Mouse (Mus musculus): Measurements from ENCODE around the gene Erlec1. TPM values are rescaled to one million over a fixed set of nuclear protein-coding genes. Genes with fewer than 3 reads are reported as not detected.

Erlec1 gene
- polyA plus RNA-seq, 1 experiment from 2014 or later, result 13.2 TPM

DNA sequence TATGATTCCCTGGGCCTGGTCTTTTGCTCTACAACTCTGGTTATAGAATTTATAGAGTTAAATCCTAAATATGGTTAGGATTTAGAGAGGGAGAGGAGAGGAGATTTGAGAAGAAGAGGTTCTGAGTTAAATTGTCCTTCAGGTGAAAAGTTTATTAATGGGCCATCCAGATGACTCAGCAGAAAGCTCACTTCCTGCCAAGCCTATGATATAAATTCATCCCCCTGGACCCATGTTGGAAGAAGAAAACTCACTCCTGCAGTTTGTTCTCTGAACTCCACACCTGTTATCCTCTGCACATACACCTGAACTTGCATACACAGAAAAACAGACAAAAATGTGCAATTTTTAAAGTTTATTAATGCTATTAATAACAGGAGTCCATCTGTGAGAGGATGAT is 54.8 kb downstream of the Erlec1 start:
- Histone ChIP-seq H3K27ac (ENCODE audit: low read depth, low read length) (no peak overlapping the region), H3K4me2 (replicated peaks; ENCODE audit: low read depth, low read length) (no peak overlapping the region), H3K9ac (ENCODE audit: low read depth, low read length) (no peak overlapping the region), H3K27me3 (ENCODE audit: control insufficient read depth, insufficient read depth, low read length) (no peaks in the 10 kb centered on the region), H3K9me3 (ENCODE audit: control insufficient read depth, low read length) (no peaks in the 10 kb centered on the region), H3K36me3 (ENCODE audit: control insufficient read depth, insufficient read depth, low read length) (no peaks in the 10 kb centered on the region), H3K4me3 (ENCODE audit: low read depth, low read length) (no peak overlapping the region), H3K4me1 (replicated peaks; ENCODE audit: control insufficient read depth, insufficient read depth, low read length) (no peaks in the 10 kb centered on the region)
- ATAC-seq (ENCODE audit: low FRiP score) (no peak), DNase-seq (ENCODE audit: low spot score) (no peak)

DNA sequence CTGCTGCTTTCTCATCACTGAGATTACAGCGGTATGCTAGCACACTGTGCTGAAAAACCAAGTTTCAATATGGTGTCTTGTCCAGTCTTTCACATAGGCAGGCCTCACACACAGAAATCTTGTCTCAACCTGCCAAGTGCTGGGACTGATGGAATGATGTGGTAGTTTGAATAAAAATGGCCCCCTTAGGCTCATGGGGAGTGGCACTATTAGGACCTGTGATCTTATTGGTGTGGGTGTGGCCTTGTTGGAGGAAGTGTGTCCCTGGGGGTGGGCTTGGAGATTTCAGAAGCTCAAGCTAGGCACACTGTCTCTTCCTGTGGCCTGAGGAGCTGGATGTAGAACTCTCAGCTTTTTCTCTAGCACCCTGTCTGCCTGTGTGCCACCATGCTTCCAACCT is 57.9 kb downstream of the Erlec1 start:
- no peak overlapping the region for H3K9ac ChIP-seq (ENCODE audit: low read depth, low read length)
- 78% methylated on average over 1 of the region's 1 CpGs for WGBS
- H3K4me3 ChIP-seq (ENCODE audit: low read depth, low read length), result no peak overlapping the region
- no peaks in the 10 kb centered on the region for H3K27me3 ChIP-seq (ENCODE audit: control insufficient read depth, insufficient read depth, low read length)
- DNase-seq (ENCODE audit: low spot score) (no peak), ATAC-seq (ENCODE audit: low FRiP score) (no peak)
- H3K27ac ChIP-seq (ENCODE audit: low read depth, low read length), result no peak overlapping the region
- H3K36me3 ChIP-seq (ENCODE audit: control insufficient read depth, insufficient read depth, low read length), result no peaks in the 10 kb centered on the region
- H3K9me3 ChIP-seq (ENCODE audit: control insufficient read depth, low read length), result no peaks in the 10 kb centered on the region
- no peaks in the 10 kb centered on the region for H3K4me1 ChIP-seq (replicated peaks; ENCODE audit: control insufficient read depth, insufficient read depth, low read length)
- no peak overlapping the region for H3K4me2 ChIP-seq (replicated peaks; ENCODE audit: low read depth, low read length)

DNA sequence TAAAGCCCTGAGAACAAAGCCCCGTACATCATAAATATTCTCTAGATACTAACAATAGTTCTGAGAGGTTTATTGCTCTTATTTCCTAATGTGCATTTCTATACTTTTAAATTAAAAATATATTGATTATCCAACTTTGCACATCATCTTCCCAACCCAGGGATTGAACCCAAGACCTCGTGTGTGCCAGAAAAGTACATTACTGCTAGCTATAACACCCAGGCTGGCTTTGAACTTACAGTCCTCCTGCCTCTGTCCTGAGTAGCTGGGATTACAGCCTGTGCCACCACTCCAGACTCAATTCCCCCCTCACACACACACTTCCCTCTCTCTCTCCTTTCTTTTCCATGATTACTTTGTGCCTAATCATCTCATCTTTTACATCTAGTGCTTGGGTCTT is 66.0 kb downstream of the Erlec1 start:
- Histone ChIP-seq H3K36me3 (ENCODE audit: control insufficient read depth, insufficient read depth, low read length) (no peaks in the 10 kb centered on the region), H3K27ac (ENCODE audit: low read depth, low read length) (no peak overlapping the region), H3K27me3 (ENCODE audit: control insufficient read depth, insufficient read depth, low read length) (no peaks in the 10 kb centered on the region), H3K4me1 (replicated peaks; ENCODE audit: control insufficient read depth, insufficient read depth, low read length) (no peaks in the 10 kb centered on the region; the same call in 1 of the 2 replicates), H3K4me2 (replicated peaks; ENCODE audit: low read depth, low read length) (no peak overlapping the region), H3K9me3 (ENCODE audit: control insufficient read depth, low read length) (no peaks in the 10 kb centered on the region), H3K9ac (ENCODE audit: low read depth, low read length) (no peak overlapping the region), H3K4me3 (ENCODE audit: low read depth, low read length) (no peak overlapping the region)
- DNase-seq (ENCODE audit: low spot score), result no peak
- ATAC-seq (ENCODE audit: low FRiP score), result no peak
- 83% methylated on average over 2 of the region's 2 CpGs for WGBS

- peak within 1 kb of the TSS; percentile 42 for H3K4me3 ChIP-seq (ENCODE audit: low read depth, low read length)
- peak within 1 kb of the TSS; percentile 83 for H3K4me2 ChIP-seq (replicated peaks; ENCODE audit: low read depth, low read length)
- 4% methylated on average over 41 of the region's 41 CpGs for WGBS
- no peaks in the 10 kb centered on the region for H3K9me3 ChIP-seq (ENCODE audit: control insufficient read depth, low read length)
- no peaks in the 10 kb centered on the region; the same call in 1 of the 2 replicates for H3K36me3 ChIP-seq (ENCODE audit: control insufficient read depth, insufficient read depth, low read length)
- no peaks in the 10 kb centered on the region; the same call in 1 of the 2 replicates for H3K4me1 ChIP-seq (replicated peaks; ENCODE audit: control insufficient read depth, insufficient read depth, low read length)
- H3K9ac ChIP-seq (ENCODE audit: low read depth, low read length), result peak within 1 kb of the TSS; percentile 62
- DNase-seq (ENCODE audit: low spot score), result peak; percentile 65
- no peak within 1 kb of the TSS for H3K27ac ChIP-seq (ENCODE audit: low read depth, low read length)
- H3K27me3 ChIP-seq (ENCODE audit: control insufficient read depth, insufficient read depth, low read length), result no peaks in the 10 kb centered on the region
- peak; percentile 95 for ATAC-seq (ENCODE audit: low FRiP score)
Measured at GRCm38 (mm10) chr11:30885171-30885871, 68.8 kb downstream of the Erlec1 start, which contains the start of the genes Gpr75 and Asb3. Gene Gpr75, plus strand, starts transcription at chr11:30885358. Gene Asb3, plus strand, starts transcription at chr11:30885416.

Other genes starting within 250 kb of the Erlec1 start
- gene Psme4, start 182.6 kb downstream of the Erlec1 start, polyA plus RNA-seq (2014; fragmentation: Nextera tagmentation; extraction: Ambion mirVana), result 36.8 and 48.5 TPM in 2 replicates
- 1.2 and 1.7 TPM in 2 replicates for gene Gpr75, start 69.0 kb downstream of the Erlec1 start, polyA plus RNA-seq (2014; fragmentation: Nextera tagmentation; extraction: Ambion mirVana)
- gene Asb3, start 68.9 kb downstream of the Erlec1 start, polyA plus RNA-seq (2014; fragmentation: Nextera tagmentation; extraction: Ambion mirVana), result 29.5 and 33.7 TPM in 2 replicates
- 16.7 and 18.8 TPM in 2 replicates for gene Chac2, start 32.0 kb upstream of the Erlec1 start, polyA plus RNA-seq (2014; fragmentation: Nextera tagmentation; extraction: Ambion mirVana)
- not detected in 2 replicates for gene Gm17332, start 228.1 kb upstream of the Erlec1 start, polyA plus RNA-seq (2014; fragmentation: Nextera tagmentation; extraction: Ambion mirVana)